Mouse (Mus musculus): Measurements from ENCODE around the gene Calml4. TPM values are rescaled to one million over a fixed set of nuclear protein-coding genes. Genes with fewer than 3 reads are reported as not detected.

Calml4 gene
- polyA plus RNA-seq, 1 experiment: 1.9 TPM

DNA sequence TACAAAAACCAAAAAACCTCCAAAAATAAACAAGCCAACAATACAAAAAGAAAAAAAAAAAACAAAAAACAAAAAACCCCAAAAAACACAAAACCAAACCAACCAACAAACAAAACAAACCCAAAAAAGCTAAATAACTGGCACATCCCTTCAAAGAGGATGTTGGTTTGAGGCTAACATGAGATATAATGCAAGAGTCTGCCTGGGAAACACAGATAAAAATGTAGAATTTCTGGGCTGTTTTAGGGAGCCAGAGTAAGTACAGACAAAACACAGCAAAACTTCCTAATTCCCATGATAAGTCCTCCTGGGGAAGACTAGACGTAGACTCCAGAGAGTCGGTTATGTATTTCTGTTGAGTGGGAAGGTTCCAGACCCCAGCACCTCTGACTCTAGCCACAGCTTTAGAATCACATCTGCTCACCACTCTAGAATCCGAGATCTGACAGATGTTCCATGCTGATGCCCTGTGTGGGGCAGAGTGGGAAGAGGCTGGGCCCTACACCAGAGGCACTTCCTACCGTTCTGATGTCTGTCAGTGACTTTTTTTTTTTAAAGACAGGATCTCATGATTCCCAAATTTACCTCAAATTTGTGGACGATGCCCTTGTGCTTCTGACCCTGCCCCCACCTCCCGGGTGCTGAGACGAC lies 19.2 kb downstream of the Calml4 start:
- Histone ChIP-seq H3K4me1 (replicated peaks; ENCODE audit: control insufficient read depth, insufficient read depth, low read length) (peaks cover 3% of the 10 kb centered on the region; the same call in 1 of the 2 replicates), H3K36me3 (ENCODE audit: control insufficient read depth, insufficient read depth, low read length) (peaks cover 13% of the 10 kb centered on the region), H3K27ac (ENCODE audit: control insufficient read depth, insufficient read depth, low read length) (no peak overlapping the region), H3K4me3 (ENCODE audit: control insufficient read depth, insufficient read depth, low read length) (no peak overlapping the region), H3K27me3 (ENCODE audit: control insufficient read depth, insufficient read depth, low read length) (no peaks in the 10 kb centered on the region)
- no peak for TF ChIP-seq POLR2A (IDR thresholded peaks at IDR 0.05; ENCODE audit: control insufficient read depth, extremely low read depth, insufficient read depth, low read length, poor library complexity)
- TF ChIP-seq CTCF (IDR thresholded peaks at IDR 0.05; ENCODE audit: borderline replicate concordance, control insufficient read depth, extremely low read depth, insufficient read depth, low read length, poor library complexity): no peak
- 82% methylated on average over 7 of the region's 7 CpGs for WGBS
- no peak for DNase-seq

DNA sequence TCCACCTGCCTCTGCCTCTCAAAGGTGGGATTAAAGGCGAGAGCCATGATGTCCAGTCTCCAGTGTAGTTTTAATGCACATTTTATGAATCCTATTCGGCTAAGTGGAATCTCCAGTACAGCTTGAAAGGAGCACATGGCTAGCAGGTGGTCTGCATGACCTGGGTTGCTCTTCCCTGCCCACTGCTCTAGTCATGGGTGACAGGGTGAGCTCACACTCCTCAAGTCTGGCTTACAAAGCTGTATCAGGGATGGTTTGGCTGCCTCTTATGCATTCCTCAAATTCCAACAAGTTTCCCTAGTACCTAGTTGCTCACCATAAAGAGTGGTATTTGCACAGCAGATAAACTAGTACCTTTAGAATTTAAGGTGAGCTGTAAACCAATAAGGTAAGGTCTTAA lies 19.9 kb downstream of the Calml4 start:
- TF ChIP-seq POLR2A (IDR thresholded peaks at IDR 0.05; ENCODE audit: control insufficient read depth, extremely low read depth, insufficient read depth, low read length, poor library complexity) (no peak), CTCF (IDR thresholded peaks at IDR 0.05; ENCODE audit: borderline replicate concordance, control insufficient read depth, extremely low read depth, insufficient read depth, low read length, poor library complexity) (no peak)
- Histone ChIP-seq H3K36me3 (ENCODE audit: control insufficient read depth, insufficient read depth, low read length) (peaks cover 19% of the 10 kb centered on the region), H3K27ac (ENCODE audit: control insufficient read depth, insufficient read depth, low read length) (no peak overlapping the region), H3K4me3 (ENCODE audit: control insufficient read depth, insufficient read depth, low read length) (no peak overlapping the region), H3K4me1 (replicated peaks; ENCODE audit: control insufficient read depth, insufficient read depth, low read length) (peaks cover 3% of the 10 kb centered on the region; the same call in 1 of the 2 replicates), H3K27me3 (ENCODE audit: control insufficient read depth, insufficient read depth, low read length) (no peaks in the 10 kb centered on the region)
- 95% methylated on average over 2 of the region's 2 CpGs for WGBS
- DNase-seq: no peak

DNA sequence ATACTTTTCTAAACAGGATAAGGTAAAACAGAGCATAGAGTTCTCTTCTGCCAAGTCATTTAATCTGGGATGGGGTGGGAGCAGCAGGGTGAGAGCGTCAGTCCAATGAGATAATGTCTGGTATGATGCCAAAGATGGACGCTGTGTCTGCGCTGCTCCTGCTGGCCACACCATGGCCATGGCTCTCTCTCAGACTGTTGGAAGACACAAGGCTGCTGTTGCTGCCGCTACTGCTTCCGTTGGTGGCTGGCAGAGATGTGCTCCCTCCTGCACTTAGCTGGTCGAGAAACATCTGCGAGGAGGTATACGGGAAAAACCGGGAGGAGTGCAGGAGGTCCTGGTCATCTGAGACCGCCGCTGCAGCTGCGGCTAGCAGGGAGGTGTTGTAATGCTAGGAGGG lies 24.0 kb downstream of the Calml4 start:
- Histone ChIP-seq H3K4me3 (ENCODE audit: control insufficient read depth, insufficient read depth, low read length) (no peak overlapping the region), H3K36me3 (ENCODE audit: control insufficient read depth, insufficient read depth, low read length) (peaks cover 56% of the 10 kb centered on the region), H3K27ac (ENCODE audit: control insufficient read depth, insufficient read depth, low read length) (no peak overlapping the region), H3K27me3 (ENCODE audit: control insufficient read depth, insufficient read depth, low read length) (no peaks in the 10 kb centered on the region), H3K4me1 (replicated peaks; ENCODE audit: control insufficient read depth, insufficient read depth, low read length) (no peaks in the 10 kb centered on the region)
- 93% methylated on average over 12 of the region's 12 CpGs for WGBS
- DNase-seq: no peak
- no peak for TF ChIP-seq CTCF (IDR thresholded peaks at IDR 0.05; ENCODE audit: borderline replicate concordance, control insufficient read depth, extremely low read depth, insufficient read depth, low read length, poor library complexity)
- no peak for TF ChIP-seq POLR2A (IDR thresholded peaks at IDR 0.05; ENCODE audit: control insufficient read depth, extremely low read depth, insufficient read depth, low read length, poor library complexity)

DNA sequence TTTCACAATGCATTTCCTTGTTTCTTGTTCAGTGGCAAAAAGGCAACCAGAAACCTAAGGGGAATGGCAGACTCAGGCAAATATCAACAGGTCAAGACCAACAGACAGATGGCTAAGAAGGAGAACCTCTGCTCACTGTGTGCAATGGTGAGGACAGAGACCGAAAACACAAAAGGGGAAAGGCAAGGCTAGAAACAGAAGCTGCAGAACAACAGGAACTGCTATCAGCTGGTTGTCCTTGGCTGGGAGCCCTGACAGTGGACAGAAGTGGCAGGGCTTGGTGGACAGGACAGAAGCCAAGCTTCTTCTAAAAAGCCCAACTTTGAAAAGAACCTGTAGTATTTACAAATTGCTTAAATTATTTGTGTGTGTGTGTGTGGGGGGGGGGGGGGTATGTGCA lies 36.6 kb downstream of the Calml4 start:
- WGBS: 96% methylated on average over 1 of the region's 1 CpGs
- no peaks in the 10 kb centered on the region for H3K27me3 ChIP-seq (ENCODE audit: control insufficient read depth, insufficient read depth, low read length)
- no peak overlapping the region for H3K27ac ChIP-seq (ENCODE audit: control insufficient read depth, insufficient read depth, low read length)
- H3K4me3 ChIP-seq (ENCODE audit: control insufficient read depth, insufficient read depth, low read length): no peak overlapping the region
- H3K36me3 ChIP-seq (ENCODE audit: control insufficient read depth, insufficient read depth, low read length): peaks cover 38% of the 10 kb centered on the region
- TF ChIP-seq CTCF (IDR thresholded peaks at IDR 0.05; ENCODE audit: borderline replicate concordance, control insufficient read depth, extremely low read depth, insufficient read depth, low read length, poor library complexity) (no peak), POLR2A (IDR thresholded peaks at IDR 0.05; ENCODE audit: control insufficient read depth, extremely low read depth, insufficient read depth, low read length, poor library complexity) (no peak)
- H3K4me1 ChIP-seq (replicated peaks; ENCODE audit: control insufficient read depth, insufficient read depth, low read length): no peaks in the 10 kb centered on the region
- DNase-seq: no peak

DNA sequence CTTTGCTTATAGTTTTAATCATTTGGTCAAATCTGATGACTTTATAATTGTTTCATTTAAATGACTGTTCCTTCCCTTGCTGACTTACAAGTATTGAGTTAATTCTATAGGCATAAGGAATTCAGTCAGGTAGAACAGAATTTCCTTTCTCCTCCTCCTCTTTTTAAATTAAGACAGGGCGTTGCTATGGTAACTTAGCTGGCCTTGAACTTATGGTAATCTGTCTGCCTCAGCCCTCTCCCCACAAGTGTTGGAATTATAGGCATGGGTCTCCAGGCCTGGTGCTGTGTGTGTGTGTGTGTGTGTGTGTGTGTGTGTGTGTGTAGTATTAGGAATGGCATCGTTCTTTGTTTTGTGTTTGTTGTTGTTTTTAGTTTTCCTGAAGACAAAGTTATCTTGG lies 43.9 kb downstream of the Calml4 start:
- TF ChIP-seq CTCF (IDR thresholded peaks at IDR 0.05; ENCODE audit: borderline replicate concordance, control insufficient read depth, extremely low read depth, insufficient read depth, low read length, poor library complexity): no peak
- TF ChIP-seq POLR2A (IDR thresholded peaks at IDR 0.05; ENCODE audit: control insufficient read depth, extremely low read depth, insufficient read depth, low read length, poor library complexity): no peak
- Histone ChIP-seq H3K4me3 (ENCODE audit: control insufficient read depth, insufficient read depth, low read length) (no peak overlapping the region), H3K27ac (ENCODE audit: control insufficient read depth, insufficient read depth, low read length) (no peak overlapping the region), H3K4me1 (replicated peaks; ENCODE audit: control insufficient read depth, insufficient read depth, low read length) (no peaks in the 10 kb centered on the region), H3K27me3 (ENCODE audit: control insufficient read depth, insufficient read depth, low read length) (no peaks in the 10 kb centered on the region), H3K36me3 (ENCODE audit: control insufficient read depth, insufficient read depth, low read length) (peaks cover 19% of the 10 kb centered on the region; the same call in 1 of the 2 replicates)
- WGBS: 96% methylated on average over 2 of the region's 2 CpGs
- no peak for DNase-seq

DNA sequence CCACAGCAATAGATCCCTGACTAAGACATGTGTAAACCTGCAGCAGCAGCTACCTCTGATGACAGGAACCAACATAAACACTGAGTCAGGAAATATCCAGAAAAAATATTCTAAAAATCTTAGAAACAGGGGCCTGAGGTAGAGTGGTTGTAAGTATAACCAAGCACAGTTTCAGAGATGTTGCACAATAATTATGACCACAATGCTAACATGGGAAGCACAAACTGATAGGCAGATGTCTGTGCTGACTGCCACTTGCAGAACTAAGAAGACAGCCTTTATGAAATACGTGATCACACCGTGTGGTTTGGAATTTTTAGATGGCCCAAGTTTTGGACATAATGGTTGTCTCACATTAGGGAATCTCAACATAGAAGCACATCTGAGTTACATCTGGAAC lies 46.0 kb downstream of the Calml4 start:
- no peak overlapping the region for H3K27ac ChIP-seq (ENCODE audit: control insufficient read depth, insufficient read depth, low read length)
- 99% methylated on average over 2 of the region's 2 CpGs for WGBS
- TF ChIP-seq POLR2A (IDR thresholded peaks at IDR 0.05; ENCODE audit: control insufficient read depth, extremely low read depth, insufficient read depth, low read length, poor library complexity) (no peak), CTCF (IDR thresholded peaks at IDR 0.05; ENCODE audit: borderline replicate concordance, control insufficient read depth, extremely low read depth, insufficient read depth, low read length, poor library complexity) (no peak)
- no peak overlapping the region for H3K4me3 ChIP-seq (ENCODE audit: control insufficient read depth, insufficient read depth, low read length)
- H3K36me3 ChIP-seq (ENCODE audit: control insufficient read depth, insufficient read depth, low read length): peaks cover 25% of the 10 kb centered on the region
- no peaks in the 10 kb centered on the region for H3K4me1 ChIP-seq (replicated peaks; ENCODE audit: control insufficient read depth, insufficient read depth, low read length)
- no peak for DNase-seq
- H3K27me3 ChIP-seq (ENCODE audit: control insufficient read depth, insufficient read depth, low read length): no peaks in the 10 kb centered on the region

DNA sequence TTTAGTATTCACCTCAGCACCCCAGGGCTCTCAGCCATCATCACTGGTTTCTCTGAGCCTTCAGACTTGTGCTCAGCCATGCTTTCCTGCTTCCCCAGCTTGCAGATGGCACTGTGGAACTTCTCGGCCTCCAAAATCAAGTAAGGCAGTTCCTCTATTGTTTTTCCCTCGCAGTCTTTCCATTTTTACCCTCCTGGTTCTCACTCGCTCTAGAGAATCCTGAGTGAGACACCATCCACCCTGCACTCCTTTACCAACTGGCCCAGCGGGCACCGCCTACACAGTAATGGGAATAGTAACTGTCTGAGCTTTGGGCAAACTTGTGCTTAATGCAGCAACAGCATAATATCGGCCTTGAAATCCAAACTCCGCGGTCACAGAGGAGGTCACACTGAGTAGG lies 47.2 kb downstream of the Calml4 start:
- WGBS: 98% methylated on average over 8 of the region's 8 CpGs
- TF ChIP-seq CTCF (IDR thresholded peaks at IDR 0.05; ENCODE audit: borderline replicate concordance, control insufficient read depth, extremely low read depth, insufficient read depth, low read length, poor library complexity) (no peak), POLR2A (IDR thresholded peaks at IDR 0.05; ENCODE audit: control insufficient read depth, extremely low read depth, insufficient read depth, low read length, poor library complexity) (no peak)

More for the DNA sequence above, 47.2 kb downstream of the Calml4 start:
- H3K27ac ChIP-seq (ENCODE audit: control insufficient read depth, insufficient read depth, low read length): no peak overlapping the region
- DNase-seq: no peak
- peaks cover 29% of the 10 kb centered on the region for H3K36me3 ChIP-seq (ENCODE audit: control insufficient read depth, insufficient read depth, low read length)
- no peaks in the 10 kb centered on the region for H3K4me1 ChIP-seq (replicated peaks; ENCODE audit: control insufficient read depth, insufficient read depth, low read length)
- no peaks in the 10 kb centered on the region for H3K27me3 ChIP-seq (ENCODE audit: control insufficient read depth, insufficient read depth, low read length)
- no peak overlapping the region for H3K4me3 ChIP-seq (ENCODE audit: control insufficient read depth, insufficient read depth, low read length)

Data from thymus, adult 2 months (tissue).